ENCODE assay signal across 9 mouse cellular contexts in the genomic region with DNA sequence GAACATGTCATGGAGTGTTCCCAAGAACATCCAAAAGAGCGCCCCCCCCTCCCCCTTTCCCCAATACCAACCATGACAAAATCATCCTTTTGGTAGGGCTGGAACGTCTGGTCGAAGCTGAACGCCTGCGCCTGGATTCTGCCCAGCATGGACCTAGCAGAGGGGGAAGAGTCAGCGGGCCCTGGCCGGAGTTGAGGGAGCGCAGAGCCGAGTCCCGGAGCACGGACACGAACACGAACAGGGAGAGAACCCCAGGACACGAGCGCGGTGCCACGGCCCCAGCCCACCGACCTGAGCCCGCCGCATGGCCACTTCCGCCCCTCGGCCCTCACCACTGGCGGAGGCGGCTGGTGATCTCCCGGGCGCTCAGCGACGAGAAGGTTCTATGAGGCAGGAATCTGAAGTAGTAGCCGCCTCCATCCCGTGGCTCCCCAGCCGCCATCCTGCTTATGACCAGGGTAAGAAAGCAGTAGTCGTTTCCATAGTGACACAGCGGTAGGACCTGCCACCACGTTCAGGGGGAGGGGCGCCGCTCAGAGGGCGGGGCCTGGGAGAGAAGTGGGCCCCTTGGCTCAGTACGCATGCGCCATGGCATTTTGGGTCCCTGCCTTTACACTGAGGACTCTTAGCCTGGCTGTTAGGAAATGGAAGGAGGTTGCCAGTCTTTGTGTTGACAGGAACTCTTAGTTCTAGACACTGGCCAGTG. TPM values are rescaled to one million over a fixed set of nuclear protein-coding genes. Genes with fewer than 3 reads are reported as not detected.
DNase-seq lines count a peak whose midpoint lies in the region; ATAC-seq and TF ChIP-seq lines count a peak whose summit lies in the region.
"Had no signal": no experiment of that assay in that cellular context is flagged by ENCODE, and none has a peak within 500 bp of the region (broad histone marks: within the 10 kb centered on the region; RNA-seq: fewer than 3 reads in every experiment).

A gene (minus strand): TSS at position 486 of the 706 bp plus-strand sequence.

- TF ChIP-seq EP300 in heart, postnatal 0 days (IDR thresholded peaks at IDR 0.05; ENCODE audit: low read depth) = no peak
- TF ChIP-seq EP300 in liver, embryonic 14.5 days (IDR thresholded peaks at IDR 0.05; ENCODE audit: low read depth) = no peak
- no peak for TF ChIP-seq EP300 in stomach, postnatal 0 days (optimal IDR thresholded peaks at IDR 0.05)

- H3K4me2 ChIP-seq in forebrain, embryonic 13.5 days = peak within 1 kb of the TSS; percentile 66
- H3K4me2 ChIP-seq in heart, postnatal 0 days (ENCODE audit: low read depth, low read length) = peak within 1 kb of the TSS; percentile 78
- H3K4me2 ChIP-seq in liver, embryonic 14.5 days (ENCODE audit: low read depth) = peak within 1 kb of the TSS; percentile 81
- peak within 1 kb of the TSS; percentile 60 for H3K4me2 ChIP-seq in neural tube, embryonic 12.5 days (replicated peaks)
- H3K4me2 ChIP-seq in stomach, postnatal 0 days (replicated peaks; ENCODE audit: low read depth) = peak within 1 kb of the TSS; percentile 78

- H3K4me3 ChIP-seq in E14TG2a.4 (replicated peaks; ENCODE audit: low read length) = peak within 1 kb of the TSS; percentile 95
- peak within 1 kb of the TSS; percentile 72 for H3K4me3 ChIP-seq in forebrain, embryonic 13.5 days
- H3K4me3 ChIP-seq in heart, postnatal 0 days (ENCODE audit: low read depth, low read length) = peak within 1 kb of the TSS; percentile 81
- peak within 1 kb of the TSS; percentile 65 to 73 for H3K4me3 ChIP-seq in liver, embryonic 14.5 days (ENCODE audit: insufficient read depth in 1 of 2, low read depth in 2 of 2, low read length in 2 of 2)
- H3K4me3 ChIP-seq in neural tube, embryonic 12.5 days = peak within 1 kb of the TSS; percentile 62
- H3K4me3 ChIP-seq in stomach, postnatal 0 days (ENCODE audit: low read depth, low read length) = peak within 1 kb of the TSS; percentile 60

- no peaks in the 10 kb centered on the region for H3K9me3 ChIP-seq in E14TG2a.4 (ENCODE audit: low read length)
- no peaks in the 10 kb centered on the region for H3K9me3 ChIP-seq in forebrain, embryonic 13.5 days (replicated peaks)
- H3K9me3 ChIP-seq in heart, postnatal 0 days (replicated peaks; ENCODE audit: control insufficient read depth, low read length) = no peaks in the 10 kb centered on the region
- H3K9me3 ChIP-seq in liver, embryonic 14.5 days (ENCODE audit: control insufficient read depth, low read length) = no peaks in the 10 kb centered on the region
- H3K9me3 ChIP-seq in neural tube, embryonic 12.5 days = no peaks in the 10 kb centered on the region
- no peaks in the 10 kb centered on the region for H3K9me3 ChIP-seq in stomach, postnatal 0 days (ENCODE audit: control insufficient read depth, low read length)

- no peak for TF ChIP-seq CTCF in E14TG2a.4 (conservative IDR thresholded peaks at IDR 0.05; ENCODE audit: low read length)
- no peak for TF ChIP-seq CTCF in heart, postnatal 0 days (IDR thresholded peaks at IDR 0.05; ENCODE audit: low read depth)
- TF ChIP-seq CTCF in liver, embryonic 14.5 days (IDR thresholded peaks at IDR 0.05; ENCODE audit: low read depth) = no peak
- TF ChIP-seq CTCF in stomach, postnatal 0 days (IDR thresholded peaks at IDR 0.05; ENCODE audit: low read depth) = peak; percentile 2; the same call in 1 of the 2 replicates

- H3K27ac ChIP-seq in forebrain, embryonic 13.5 days = peak within 1 kb of the TSS; percentile 69
- peak within 1 kb of the TSS; percentile 79 for H3K27ac ChIP-seq in heart, postnatal 0 days (ENCODE audit: low read depth)
- no peak within 1 kb of the TSS for H3K27ac ChIP-seq in liver, embryonic 14.5 days
- peak within 1 kb of the TSS; percentile 57; the same call in 1 of the 2 replicates for H3K27ac ChIP-seq in neural tube, embryonic 12.5 days
- peak within 1 kb of the TSS; percentile 76 for H3K27ac ChIP-seq in stomach, postnatal 0 days (replicated peaks)
- H3K27ac ChIP-seq: macrophage had no signal

- H3K4me1 ChIP-seq in E14TG2a.4 (replicated peaks; ENCODE audit: low read depth, low read length) = peaks cover 23% of the 10 kb centered on the region
- H3K4me1 ChIP-seq in forebrain, embryonic 13.5 days = peaks cover 13% of the 10 kb centered on the region
- no peaks in the 10 kb centered on the region for H3K4me1 ChIP-seq in heart, postnatal 0 days (ENCODE audit: control insufficient read depth, insufficient read depth)
- H3K4me1 ChIP-seq in liver, embryonic 14.5 days (replicated peaks; ENCODE audit: control insufficient read depth in 2 of 2, insufficient read depth in 2 of 2, low read length in 1 of 2) = peaks cover 0 to 14% of the 10 kb centered on the region in 2 experiments; a peak in 3 of 4 replicates
- 0 out of 2 replicates have a peak, but pooled peaks cover 4% of the 10 kb centered on the region for H3K4me1 ChIP-seq in neural tube, embryonic 12.5 days
- H3K4me1 ChIP-seq in stomach, postnatal 0 days (replicated peaks; ENCODE audit: control insufficient read depth, insufficient read depth) = no peaks in the 10 kb centered on the region

- WGBS in forebrain, embryonic 13.5 days = under 1% methylated on average over 35 of the region's 39 CpGs
- under 1% methylated on average over 37 of the region's 39 CpGs for WGBS in heart, postnatal 0 days
- WGBS in liver, embryonic 14.5 days (ENCODE audit: insufficient replicate concordance) = under 1% methylated on average over 39 of the region's 39 CpGs
- WGBS in neural tube, embryonic 12.5 days = 1% methylated on average over 39 of the region's 39 CpGs
- under 1% methylated on average over 39 of the region's 39 CpGs for WGBS in stomach, postnatal 0 days

- peak; percentile 98 for ATAC-seq in forebrain, embryonic 13.5 days
- peak; percentile 99 for ATAC-seq in heart, postnatal 0 days (ENCODE audit: insufficient read depth, low read depth)
- ATAC-seq in liver, embryonic 14.5 days (ENCODE audit: insufficient read depth) = peak; percentile 89
- ATAC-seq in neural tube, embryonic 12.5 days (ENCODE audit: low FRiP score, low read depth) = peak; percentile 98
- peak; percentile 97 for ATAC-seq in stomach, postnatal 0 days (ENCODE audit: low FRiP score, low TSS enrichment)

- H3K27me3 ChIP-seq in E14TG2a.4 (ENCODE audit: insufficient read depth, low read length) = no peaks in the 10 kb centered on the region
- no peaks in the 10 kb centered on the region for H3K27me3 ChIP-seq in forebrain, embryonic 13.5 days
- no peaks in the 10 kb centered on the region for H3K27me3 ChIP-seq in heart, postnatal 0 days (ENCODE audit: control insufficient read depth, insufficient read depth, low read length)
- no peaks in the 10 kb centered on the region for H3K27me3 ChIP-seq in liver, embryonic 14.5 days (ENCODE audit: control insufficient read depth, insufficient read depth, low read length)
- no peaks in the 10 kb centered on the region for H3K27me3 ChIP-seq in neural tube, embryonic 12.5 days (replicated peaks)
- no peaks in the 10 kb centered on the region for H3K27me3 ChIP-seq in stomach, postnatal 0 days (ENCODE audit: control insufficient read depth, insufficient read depth, low read length)

- peak; percentile 97 for DNase-seq in cerebellum, adult 11 months
- DNase-seq in heart, postnatal 0 days (ENCODE audit: low spot score) = peak; percentile 96
- peak; percentile 97 to 99 for DNase-seq in kidney, postnatal 36 days
- DNase-seq in liver, embryonic 14.5 days (ENCODE audit: low read depth in 3 of 3, low spot score in 3 of 3) = peak; percentile 76 to 82 (median 80)
- peak; percentile 94 for DNase-seq in stomach, postnatal 0 days (ENCODE audit: low spot score)

- H3K36me3 ChIP-seq in E14TG2a.4 (ENCODE audit: insufficient read depth, low read length) = 0 out of 2 replicates have a peak, but pooled peaks cover 3% of the 10 kb centered on the region
- no peaks in the 10 kb centered on the region for H3K36me3 ChIP-seq in forebrain, embryonic 13.5 days (ENCODE audit: poor library complexity, severe bottlenecking)
- no peaks in the 10 kb centered on the region for H3K36me3 ChIP-seq in heart, postnatal 0 days (replicated peaks; ENCODE audit: control insufficient read depth, insufficient read depth, low read length)
- no peaks in the 10 kb centered on the region for H3K36me3 ChIP-seq in liver, embryonic 14.5 days (replicated peaks; ENCODE audit: control insufficient read depth, insufficient read depth, low read depth)
- no peaks in the 10 kb centered on the region for H3K36me3 ChIP-seq in neural tube, embryonic 12.5 days
- H3K36me3 ChIP-seq in stomach, postnatal 0 days (ENCODE audit: control insufficient read depth, insufficient read depth, low read length) = no peaks in the 10 kb centered on the region

- peak within 1 kb of the TSS; percentile 84 for H3K9ac ChIP-seq in forebrain, embryonic 13.5 days
- peak within 1 kb of the TSS; percentile 52 for H3K9ac ChIP-seq in heart, postnatal 0 days (replicated peaks; ENCODE audit: low read depth, low read length)
- H3K9ac ChIP-seq in liver, embryonic 14.5 days (replicated peaks) = peak within 1 kb of the TSS; percentile 51
- peak within 1 kb of the TSS; percentile 68 for H3K9ac ChIP-seq in neural tube, embryonic 12.5 days
- H3K9ac ChIP-seq in stomach, postnatal 0 days (ENCODE audit: low read length) = peak within 1 kb of the TSS; percentile 68

RNA-seq across cellular contexts. Expression of the gene that starts here (rescaled TPM):
- 16.5 and 16.6 TPM in 2 replicates for polyA plus RNA-seq in forebrain, embryonic 13.5 days (2015; fragmentation: Nextera tagmentation; extraction: Ambion mirVana)
- 2.7 and 6.4 TPM in 2 replicates for total RNA-seq in heart, postnatal 0 days (2014; rRNA removed; ENCODE audit: low replicate concordance)
- polyA plus RNA-seq in heart, postnatal 0 days (2015; fragmentation: Nextera tagmentation; extraction: Ambion mirVana) = 3.0 TPM in 2 replicates
- 0.25 and 0.51 TPM in 2 replicates for polyA plus RNA-seq in liver, embryonic 14.5 days (2012; rRNA removed)
- polyA plus RNA-seq in liver, embryonic 14.5 days (2014; fragmentation: Nextera tagmentation; extraction: Ambion mirVana) = 0.64 and 1.3 TPM in 2 replicates
- polyA plus RNA-seq in neural tube, embryonic 12.5 days (2016; fragmentation: Nextera tagmentation; extraction: Ambion mirVana) = 12.7 and 14.0 TPM in 2 replicates
- 3.3 and 3.7 TPM in 2 replicates for polyA plus RNA-seq in stomach, postnatal 0 days (2015; fragmentation: Nextera tagmentation; extraction: Ambion mirVana)
- polyA plus RNA-seq: macrophage had no signal
